Mouse (Mus musculus): Measurements from ENCODE around the gene Cdhr4.
"Not testable (repeated sequence)": the region's sequence is repeated elsewhere in the genome, so short reads cannot be mapped to it uniquely, and the experiment has no call there.

Cdhr4 gene

DNA sequence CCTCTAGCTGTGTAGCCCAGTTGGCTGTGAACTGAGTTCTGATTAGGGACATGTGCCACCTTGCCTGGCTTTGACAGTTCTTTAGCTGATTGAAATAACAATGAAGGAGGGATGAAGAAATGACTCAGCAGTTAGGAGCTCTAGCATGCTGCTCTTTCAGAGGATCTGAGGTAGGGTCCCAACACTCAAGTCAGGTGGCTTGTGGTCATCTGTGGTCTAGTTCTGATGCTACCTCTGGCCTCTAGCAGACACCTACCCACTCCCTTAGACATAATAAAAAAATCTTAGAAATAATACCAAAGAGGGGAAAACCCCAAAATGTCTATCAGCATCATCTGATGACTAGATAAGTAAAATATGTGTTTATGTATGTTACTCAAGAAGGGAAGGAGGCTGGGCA, 18.1 kb downstream of the Cdhr4 start:
- no peak for DNase-seq (ENCODE audit: low spot score in 2 of 2)

DNA sequence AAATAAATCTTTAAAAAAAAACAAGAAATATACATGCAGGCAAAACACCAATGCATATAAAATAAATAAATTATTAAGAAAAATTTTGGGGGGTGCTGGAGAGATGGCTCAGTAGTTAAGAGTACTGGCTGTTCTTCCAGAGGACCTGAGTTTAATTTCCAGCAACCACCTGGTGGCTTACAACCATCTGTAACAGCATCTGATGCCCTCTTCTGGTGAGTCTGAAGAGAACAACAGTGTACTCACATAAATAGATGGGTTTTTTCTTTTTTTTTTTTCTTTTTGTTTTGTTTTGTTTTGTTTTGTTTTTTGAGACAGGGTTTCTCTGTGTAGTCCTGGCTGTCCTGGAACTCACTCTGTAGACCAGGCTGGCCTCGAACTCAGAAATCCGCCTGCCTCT, 21.3 kb downstream of the Cdhr4 start:
- not testable (repeated sequence) for DNase-seq (ENCODE audit: low spot score in 2 of 2)

DNA sequence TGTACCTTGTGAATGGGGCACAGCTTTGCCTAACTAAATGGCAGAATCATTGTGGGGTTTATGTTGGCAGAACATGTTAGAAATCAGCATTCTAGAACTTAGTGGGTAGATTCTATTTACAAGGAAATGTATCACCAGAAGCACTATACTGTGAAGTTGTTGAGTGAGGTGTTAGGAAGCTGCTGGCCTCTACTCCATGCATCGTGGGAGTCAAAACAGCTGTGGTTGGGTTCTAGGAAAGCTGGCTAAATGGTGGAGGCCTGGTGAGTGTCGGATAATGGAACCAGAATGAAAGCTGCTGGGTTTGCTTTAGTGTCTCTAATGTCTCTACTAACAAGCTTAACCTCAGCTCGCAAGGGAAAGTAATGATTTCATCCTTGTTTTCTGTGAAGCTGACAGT, 24.8 kb downstream of the Cdhr4 start:
- no peak for DNase-seq (ENCODE audit: low spot score in 2 of 2)

DNA sequence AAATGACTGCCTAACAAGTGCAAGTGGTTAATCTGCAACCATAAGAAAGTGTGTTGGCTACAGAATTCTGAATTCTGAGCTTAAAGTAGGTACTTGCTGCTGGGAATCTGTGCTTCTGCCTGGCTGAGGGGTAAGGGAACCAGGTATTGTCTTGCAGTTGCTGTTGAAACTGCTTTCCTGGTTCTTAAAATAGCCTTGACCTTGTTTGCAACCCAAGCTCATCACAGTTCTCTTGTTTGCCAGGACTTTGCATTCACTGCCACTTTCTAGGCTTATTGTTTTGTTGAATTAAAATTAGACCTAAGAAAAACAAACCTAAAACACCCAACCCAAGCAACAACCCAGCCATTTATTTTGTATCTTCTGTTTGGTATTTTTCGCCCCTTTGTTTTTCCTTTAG, 28.4 kb downstream of the Cdhr4 start:
- DNase-seq (ENCODE audit: low spot score in 2 of 2), result no peak

DNA sequence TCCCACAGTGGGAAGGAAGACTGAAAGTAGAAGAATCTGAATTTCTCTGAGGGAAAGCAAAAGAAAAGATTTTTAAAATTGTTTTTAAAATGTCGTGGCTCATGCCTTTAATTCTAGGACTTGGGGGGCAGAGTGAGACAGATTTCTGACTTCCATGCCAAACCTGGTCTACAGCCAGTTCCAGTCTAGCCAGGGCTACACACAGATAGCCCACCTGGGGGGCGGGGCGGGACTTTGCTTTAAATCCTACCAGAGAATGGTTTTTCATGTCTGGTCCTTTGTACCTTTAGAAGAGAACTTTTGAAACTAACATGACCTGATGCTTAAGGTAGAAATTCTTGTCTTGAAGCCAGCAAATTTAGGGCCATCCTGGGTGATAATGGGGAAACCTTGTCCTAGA, 30.9 kb downstream of the Cdhr4 start:
- DNase-seq (ENCODE audit: low spot score in 2 of 2), result no peak

DNA sequence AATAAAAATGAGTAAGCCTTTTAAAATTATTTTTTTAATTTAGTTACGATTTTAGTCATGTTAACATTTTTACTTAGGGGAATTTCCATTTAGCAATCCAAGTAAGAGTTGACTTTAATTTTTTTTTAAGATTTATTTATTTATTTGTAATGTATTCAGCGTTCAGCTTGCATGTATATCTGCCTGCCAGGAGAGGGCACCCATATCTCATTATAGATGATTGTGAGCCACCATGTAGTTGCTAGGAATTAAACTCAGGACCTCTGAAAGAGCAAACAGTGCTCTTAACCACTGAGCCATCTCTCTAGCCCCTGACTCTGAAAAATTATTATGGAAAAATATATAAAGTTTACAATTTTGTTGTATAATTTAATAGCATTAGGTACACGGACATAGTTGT, 34.3 kb downstream of the Cdhr4 start:
- DNase-seq (ENCODE audit: low spot score in 2 of 2), result no peak

DNA sequence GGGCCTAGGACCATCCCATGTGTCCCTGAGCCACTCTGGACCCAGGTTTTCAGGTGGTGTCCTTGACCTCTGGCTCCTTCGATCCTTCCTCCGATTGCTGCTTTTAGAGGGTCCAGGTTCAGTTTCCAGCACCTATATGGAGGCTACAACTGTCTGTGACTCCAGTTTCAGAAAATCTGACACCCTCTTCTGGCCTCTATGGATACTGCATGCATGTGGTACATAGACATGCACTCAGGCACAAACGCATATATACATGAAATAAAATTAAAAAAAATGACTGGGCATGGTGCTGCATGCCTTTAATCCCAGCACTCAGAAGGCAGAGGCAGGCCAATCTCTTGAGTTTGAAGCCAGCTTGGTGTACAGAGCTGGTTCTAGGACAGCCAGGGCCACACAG, 35.6 kb downstream of the Cdhr4 start:
- no peak for DNase-seq (ENCODE audit: low spot score in 2 of 2)

DNA sequence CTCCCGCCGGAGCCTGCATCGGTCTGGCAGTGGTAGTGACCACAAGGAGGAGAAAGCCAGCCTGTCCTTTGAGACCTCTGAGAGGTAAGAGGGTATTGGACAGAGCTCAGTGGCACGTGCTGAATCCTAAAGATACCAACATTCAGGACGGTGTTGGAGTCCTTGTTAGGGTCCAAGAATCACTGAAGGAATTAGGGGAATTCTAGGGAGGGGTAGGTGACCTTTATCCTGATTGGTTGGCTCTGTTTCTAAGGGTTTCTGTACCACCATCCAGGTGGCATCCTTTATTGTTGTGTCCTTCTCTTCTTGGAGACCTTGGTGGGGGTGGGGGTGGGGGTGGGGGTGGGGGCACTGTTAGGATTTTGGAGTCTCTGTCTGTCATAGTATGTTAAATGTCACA, 39.8 kb downstream of the Cdhr4 start:
- no peak for DNase-seq (ENCODE audit: low spot score in 2 of 2)

DNA sequence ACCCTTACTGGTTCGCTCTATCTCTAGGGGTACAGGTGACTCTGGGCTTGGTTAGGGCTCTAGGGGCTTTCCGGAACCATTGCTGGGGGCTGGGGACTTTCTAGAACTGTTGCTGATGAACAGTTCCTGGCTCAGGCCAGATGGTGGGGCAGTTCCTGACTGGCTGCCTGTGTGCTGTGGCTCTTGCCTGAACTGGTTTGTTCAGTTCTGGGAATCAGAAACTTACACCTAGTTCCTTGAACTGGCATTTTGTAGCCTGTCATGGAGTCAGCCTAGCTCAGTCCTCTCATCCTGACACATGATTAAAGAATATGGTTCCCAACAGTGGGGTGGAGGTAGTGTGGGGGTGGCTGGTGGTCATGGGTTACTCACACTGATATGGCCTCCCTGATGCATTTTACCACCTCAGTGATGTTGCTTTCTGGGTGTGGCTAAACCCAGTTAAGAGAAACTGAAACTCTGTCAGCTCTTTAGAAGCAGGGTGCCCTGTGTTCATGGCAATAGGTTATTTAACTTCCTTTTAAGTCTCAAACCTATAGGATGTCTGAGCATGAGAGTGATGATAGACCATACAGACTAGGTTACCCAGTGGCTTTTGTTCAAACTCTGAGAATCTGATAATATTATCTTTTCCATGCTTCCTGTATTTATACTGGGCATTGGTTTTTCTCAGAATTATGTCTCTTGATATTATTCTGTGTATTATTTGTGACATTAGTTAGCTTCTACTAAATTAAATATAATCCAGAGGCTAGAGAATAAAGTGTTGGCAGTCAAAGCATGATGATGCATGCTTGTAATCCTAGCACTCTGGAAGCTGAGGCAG, 43.2 kb downstream of the Cdhr4 start:
- DNase-seq (ENCODE audit: low spot score in 2 of 2), result no peak

DNA sequence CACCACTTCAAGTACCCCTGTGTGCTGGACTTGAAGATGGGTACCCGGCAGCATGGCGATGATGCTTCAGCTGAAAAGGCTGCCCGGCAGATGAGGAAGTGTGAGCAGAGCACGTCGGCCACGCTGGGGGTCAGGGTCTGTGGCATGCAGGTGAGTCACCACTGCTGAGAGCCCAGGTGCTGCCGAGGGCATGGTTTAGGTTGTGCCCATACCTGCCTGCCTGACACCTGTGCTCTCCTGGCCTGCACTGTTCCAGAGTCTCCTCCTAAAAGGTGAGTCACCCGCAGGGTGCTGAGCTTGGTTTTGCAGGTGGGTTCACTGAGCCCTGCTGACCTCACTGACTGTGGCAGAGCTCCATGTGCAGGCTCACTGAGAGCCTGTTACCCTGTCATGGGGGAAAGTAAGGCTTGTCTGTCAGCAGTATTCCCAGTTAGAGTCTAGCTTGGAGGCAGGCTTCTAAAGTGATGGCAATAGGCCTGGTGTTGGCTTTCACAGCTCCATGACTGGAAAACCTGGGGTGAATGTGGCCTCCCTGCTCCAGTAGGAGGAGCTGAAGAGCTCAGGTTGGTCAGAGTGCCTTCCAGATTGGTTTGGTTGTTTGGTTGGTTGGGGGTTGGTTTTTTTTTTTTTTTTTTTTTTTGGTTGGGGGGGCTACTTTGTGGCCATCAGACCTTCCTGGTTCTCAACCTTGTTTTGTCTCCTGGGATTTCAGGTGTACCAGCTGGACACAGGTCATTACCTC, 52.6 kb downstream of the Cdhr4 start:
- DNase-seq (ENCODE audit: low spot score in 2 of 2), result no peak

DNA sequence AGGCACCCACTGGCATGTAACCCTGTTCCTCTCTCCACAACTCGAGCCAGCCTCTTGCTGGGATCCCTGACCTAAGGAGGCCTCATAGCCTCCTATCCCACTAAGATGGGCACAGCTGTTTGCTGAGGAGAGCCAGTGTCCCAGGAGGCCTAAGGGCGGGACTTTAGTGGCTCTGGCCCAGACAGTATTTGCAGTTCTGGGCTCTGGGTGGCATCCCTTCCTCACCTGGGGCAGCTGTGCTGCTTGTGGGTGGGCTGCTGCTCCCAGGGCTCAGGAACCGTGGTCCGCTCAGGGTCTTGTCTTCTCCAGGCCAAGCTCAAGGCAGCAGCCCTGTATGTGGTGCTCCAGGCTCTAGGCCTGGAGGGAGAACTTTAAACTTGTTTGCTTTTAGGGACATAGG, 54.3 kb downstream of the Cdhr4 start:
- DNase-seq (ENCODE audit: low spot score in 2 of 2), result no peak

DNA sequence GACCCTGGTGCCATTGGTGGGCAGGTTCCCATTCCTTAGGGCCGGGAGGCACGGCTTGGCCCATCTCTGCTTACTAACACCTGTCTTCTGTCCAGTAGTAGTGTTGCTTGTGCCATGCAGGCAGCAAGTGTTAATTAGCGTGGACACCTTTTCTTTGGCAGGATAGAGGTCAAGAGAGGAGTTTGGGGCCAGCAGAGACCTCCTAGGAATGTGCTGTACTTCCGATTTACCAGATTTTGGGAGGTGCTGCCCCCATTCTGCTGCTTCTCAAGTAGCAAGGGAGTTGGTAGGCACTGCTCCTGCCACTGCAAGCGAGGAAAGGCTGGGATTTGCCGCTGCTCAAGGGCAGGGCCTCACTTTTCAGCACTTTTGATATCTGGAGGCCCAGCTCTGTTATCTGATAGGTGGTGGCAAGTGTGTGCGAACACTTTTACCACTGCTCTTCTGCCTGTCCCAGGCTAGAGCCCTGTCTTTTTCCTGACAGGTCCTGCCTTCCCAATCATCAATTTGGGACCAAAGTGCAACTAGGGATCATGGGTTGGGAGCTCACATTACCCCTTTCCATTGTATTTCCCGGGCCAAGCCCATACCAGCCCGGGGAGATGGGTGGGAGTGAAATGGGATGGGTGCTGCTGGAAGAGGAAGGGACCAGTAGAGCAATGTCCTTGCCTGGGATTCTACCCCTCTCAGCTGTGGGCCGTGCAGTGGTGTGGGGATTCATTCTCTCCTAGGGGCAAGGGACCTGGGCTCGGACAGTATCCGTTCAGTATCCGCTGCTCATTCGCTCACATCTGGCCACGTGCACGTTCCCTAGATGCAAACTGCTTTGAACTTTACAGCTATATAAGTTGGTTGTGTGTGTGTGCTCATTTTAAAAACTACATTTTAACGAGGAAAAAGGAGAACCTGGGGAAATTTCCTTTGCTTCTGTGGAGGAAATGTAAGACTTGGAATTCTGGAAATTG, 55.6 kb downstream of the Cdhr4 start:
- DNase-seq (ENCODE audit: low spot score in 2 of 2), result no peak

DNA sequence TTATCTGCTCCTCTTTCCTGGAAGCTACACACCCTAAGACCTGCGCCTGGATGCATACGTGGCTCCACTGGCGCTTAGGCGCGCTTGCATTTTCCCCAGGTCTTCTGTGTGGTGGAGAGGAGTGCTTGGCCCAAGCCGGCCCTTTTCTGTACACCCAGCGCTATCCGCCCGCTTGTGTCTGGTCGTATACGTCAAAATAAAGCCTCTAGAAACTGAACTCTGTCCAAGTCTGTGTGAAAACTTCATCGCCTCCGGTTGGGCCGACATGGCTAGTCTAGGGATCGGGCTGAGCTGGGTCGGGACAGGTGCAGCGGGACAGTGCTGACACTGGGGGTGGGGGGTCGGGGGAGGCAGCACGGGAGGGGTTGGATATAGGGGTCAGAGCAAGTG, 56.3 kb downstream of the Cdhr4 start:
- no peak for DNase-seq (ENCODE audit: low spot score in 2 of 2)

DNA sequence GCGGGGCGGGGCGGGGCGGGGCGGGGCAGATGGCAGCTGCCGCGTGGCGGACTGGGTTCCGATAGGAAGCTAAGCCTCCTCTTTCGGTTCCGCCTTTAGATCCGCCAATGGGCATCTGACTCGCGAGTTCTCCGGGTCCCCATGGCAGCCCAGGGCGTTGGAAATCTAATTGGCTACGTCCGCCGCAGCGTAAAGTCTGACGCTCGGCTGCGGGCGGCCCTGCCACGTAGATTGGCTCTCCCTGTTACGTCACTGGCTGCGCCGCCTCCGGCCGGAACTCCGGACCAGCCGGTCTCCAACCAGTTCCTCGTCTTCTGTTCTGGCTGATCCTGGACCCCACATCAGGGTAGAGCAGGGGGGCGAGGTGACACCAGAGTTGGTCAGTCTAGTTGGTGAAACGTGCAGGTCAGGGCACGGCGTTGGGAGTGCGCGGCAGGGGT, 56.7 kb downstream of the Cdhr4 start, which contains the start of gene Gmppb:
Gene Gmppb, plus strand, starts transcription at position 227 of the 440 bp plus-strand sequence.
- peak; percentile 91 to 95 for DNase-seq (ENCODE audit: low spot score in 2 of 2)

Data from spleen, postnatal 14 days (tissue).